Mouse (Mus musculus) lung, adult 2 months (tissue): Measurements from ENCODE around the gene Rac3.

Source experiments
- CTCF ChIP-seq: fragments of 200-500 bp; IDR thresholded peaks from 2 replicates; pipeline ENCODE4 v1.5.1; 2011; ENCODE audit warnings: mild to moderate bottlenecking, low read length, control low read depth; ENCODE audit not compliant: insufficient read depth
- POLR2A ChIP-seq: fragments of 200-500 bp; IDR thresholded peaks from 2 replicates; pipeline ENCODE4 v1.6.1; 2011; ENCODE audit warnings: low read depth, mild to moderate bottlenecking, control low read depth, low read length, borderline replicate concordance; ENCODE audit errors: extremely low read depth

GRCm38 (mm10) chr11:120704486-120705325 is 16.6 kb upstream of the Rac3 start:
- TF ChIP-seq CTCF (no peak), POLR2A (no peak)
